Mouse (Mus musculus): ENCODE results near the gene Cenpc1.

Cenpc1 gene

DNA sequence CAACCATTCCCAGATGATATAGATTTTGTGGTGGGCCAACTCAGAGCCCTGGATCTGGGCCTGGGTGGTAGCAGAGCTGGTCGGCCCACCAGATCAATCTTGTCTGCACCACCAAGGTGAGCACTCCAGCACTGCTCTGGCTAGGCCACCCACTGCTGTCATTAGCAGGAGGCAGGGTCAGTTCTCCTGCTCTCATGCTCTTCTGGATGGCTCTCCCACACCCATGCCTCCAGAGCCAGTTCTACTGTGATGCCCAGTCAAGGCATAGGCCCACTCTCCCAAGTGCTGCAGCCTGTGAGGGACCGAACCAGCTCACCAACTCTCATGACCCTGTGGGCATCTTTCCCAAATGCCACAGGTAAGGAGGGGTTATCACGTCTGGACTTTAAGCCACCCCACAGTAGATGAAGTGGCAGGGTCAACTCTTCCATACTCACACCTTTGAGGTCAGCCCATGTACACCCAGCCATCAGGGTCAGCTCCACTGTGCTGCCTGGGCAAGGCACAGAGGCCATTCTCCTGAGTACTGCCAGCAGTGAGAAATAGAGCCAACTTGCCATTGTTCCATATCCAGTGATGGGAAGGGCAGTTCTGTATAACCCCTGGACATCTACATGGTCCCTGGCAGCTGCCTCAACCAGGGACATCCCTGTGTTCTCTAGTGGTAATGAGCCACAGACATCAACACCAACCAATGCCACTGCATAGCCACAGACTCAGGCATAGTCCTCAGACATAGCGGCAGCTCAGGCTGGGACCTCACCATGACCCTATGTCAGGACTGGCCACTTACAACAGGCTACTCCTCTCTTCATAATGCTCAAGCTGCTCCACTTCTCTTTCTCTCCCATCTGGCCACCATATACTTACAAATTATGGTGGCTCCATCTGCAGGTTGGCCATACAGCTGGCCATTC, 72.3 kb downstream of the Cenpc1 start:
- no peak for DNase-seq

DNA sequence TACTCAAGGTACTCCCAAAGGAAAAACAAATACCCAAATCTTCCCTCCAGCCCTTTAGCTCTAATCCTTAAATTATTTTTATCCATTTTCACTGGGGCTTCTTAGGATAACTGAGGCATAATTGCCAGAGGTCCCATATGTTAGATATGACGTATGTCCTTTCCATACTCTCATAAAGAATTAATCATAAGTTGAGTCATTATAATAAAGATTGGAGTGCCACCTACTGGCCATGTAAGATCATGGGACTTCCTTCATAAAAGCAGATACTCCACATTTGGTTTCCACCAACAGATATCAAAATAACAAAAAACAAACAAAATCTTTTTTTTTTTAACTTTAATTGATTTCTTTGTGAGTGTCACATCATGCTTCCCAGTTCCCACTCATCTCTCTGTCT, 73.3 kb downstream of the Cenpc1 start:
- DNase-seq: peak; percentile 7

DNA sequence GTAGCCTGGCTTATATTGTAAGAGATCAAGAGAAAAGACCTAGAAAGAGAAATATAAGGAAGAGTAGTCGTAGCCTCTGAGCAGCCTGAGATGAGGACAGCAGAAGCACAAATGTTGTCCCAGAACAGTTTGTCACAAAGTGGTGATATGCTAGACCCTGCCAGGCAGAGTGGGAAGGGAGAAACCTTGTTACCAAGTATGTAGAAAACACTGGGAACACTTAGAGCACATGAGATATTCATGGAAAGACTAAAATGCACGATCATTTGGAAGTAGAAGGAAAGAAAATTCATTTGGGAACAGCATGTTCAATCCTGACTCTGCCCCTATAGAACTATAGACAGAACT, 77.9 kb downstream of the Cenpc1 start:
- DNase-seq: no peak

DNA sequence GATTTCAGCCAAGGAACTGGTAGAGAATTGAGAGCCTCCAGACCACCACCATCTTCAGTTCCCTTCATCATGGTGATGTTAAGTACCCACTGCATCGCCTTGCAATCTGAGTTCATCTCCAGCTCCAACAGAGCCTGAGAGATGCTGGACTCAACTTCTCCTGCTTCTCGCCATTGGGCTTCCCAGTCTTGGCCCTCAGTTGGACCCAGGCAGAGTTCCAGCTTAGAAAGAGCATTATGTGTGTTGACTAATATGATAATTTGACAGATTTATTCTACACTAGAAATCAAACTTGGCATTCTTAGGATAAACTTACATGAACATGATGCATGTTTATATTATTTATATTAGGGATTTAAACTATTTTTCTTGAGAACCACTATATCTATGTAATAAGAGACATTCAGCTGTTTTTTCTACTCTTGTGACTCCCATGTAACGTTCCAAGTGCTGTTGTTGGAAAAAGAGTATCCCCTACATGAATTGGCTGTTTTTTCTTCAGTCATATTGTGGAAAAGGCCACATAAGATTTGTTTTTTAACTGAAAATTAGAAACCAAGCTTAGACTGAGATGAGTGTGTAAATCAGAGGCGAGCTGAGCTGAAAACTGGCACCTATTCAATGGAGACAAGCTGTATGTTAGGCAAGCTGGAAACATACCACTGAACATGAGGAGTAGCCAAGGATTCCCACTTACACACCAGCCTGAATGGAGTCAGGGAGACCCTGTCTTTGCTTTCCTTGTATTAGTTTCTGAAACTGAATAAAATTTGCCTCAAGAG, 78.5 kb downstream of the Cenpc1 start:
- DNase-seq: no peak

DNA sequence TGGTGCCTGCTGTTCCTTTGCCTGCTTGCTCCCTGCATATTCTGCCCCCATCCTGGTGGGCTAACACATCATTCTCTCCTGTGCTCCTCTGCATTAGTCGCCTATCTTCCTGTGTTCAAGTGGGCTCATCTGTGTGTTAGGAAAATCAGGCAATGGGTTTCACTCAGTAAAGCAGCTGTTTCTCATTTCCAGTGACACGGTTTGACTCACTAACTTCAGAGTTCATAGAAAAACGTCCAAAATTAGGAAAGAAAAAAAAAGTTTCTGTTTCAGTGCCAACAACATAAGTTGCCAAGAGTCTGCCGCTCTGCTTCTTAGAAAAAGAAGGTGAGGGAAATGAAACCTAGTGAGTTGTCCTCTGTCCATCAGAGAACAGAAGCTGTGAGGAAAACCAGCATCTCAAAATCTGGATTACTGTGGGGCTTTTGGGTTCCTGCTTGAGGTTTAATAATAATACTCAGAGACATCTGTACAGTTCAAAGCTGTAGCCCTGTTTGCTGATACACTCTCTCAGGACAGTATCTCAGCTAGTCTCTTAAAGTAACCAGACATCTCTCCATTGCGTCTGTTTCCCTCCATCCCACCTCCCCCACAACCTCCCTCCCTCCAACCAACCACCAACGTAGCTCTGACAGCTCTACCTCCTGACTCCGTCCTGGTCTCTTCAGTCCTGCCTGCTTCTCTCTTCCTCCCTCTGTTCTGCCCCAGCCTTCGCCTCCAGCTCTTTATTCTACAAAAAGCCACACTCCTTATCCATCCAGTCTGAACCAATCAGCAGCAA, 87.5 kb downstream of the Cenpc1 start:
- no peak for DNase-seq

DNA sequence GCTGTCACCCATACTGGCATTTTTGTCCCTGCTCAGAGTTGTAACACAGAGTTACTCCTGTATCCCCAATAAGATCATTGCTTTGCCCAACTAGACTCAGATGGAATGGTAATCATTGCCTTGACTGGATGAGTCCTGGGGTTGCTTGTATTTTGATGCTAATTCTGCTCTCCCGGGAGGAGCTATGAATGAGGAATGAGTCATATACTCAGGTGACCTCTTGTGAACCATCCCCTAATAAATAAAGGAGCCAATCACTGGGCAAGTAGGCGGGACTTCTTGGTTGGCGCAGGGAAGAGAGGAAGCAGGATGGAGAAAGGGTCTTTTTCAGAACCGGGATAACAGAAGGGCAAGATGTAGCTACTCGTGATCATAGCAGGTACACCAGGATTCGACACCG, 102.6 kb downstream of the Cenpc1 start:
- no peak for DNase-seq
